Mouse (Mus musculus) kidney, embryonic 16.5 days (tissue): Measurements from ENCODE around the gene Sox15. TPM values are rescaled to one million over a fixed set of nuclear protein-coding genes. Genes with fewer than 3 reads are reported as not detected.

Source experiments
- ATAC-seq: fragments of 200-750 bp; cut with Nextera tagmentation; 2 replicates; pipeline ENCODE4 v1.8.0; 2017; ENCODE audit warnings: moderate TSS enrichment; ENCODE audit not compliant: low FRiP score, low TSS enrichment
- H3K27ac ChIP-seq: fragments of 300-500 bp; sonication (generic); 2 replicates; pipeline ENCODE4 v1.5.1; 2014; ENCODE audit warnings: low read length
- H3K27me3 ChIP-seq: fragments of 300-500 bp; sonication (generic); 2 replicates; pipeline ENCODE4 v1.6.1; 2014; ENCODE audit warnings: low read length, control low read depth, mixed read lengths; ENCODE audit not compliant: insufficient read depth
- H3K36me3 ChIP-seq: fragments of 300-500 bp; sonication (generic); 2 replicates; pipeline ENCODE4 v1.6.1; 2014; ENCODE audit warnings: low read length, control low read depth, mixed read lengths; ENCODE audit not compliant: insufficient read depth
- H3K4me1 ChIP-seq: fragments of 300-500 bp; sonication (generic); 2 replicates; pipeline ENCODE4 v1.6.1; 2014; ENCODE audit warnings: low read length, control low read depth, mixed read lengths; ENCODE audit not compliant: insufficient read depth
- H3K4me2 ChIP-seq: fragments of 300-500 bp; sonication (generic); replicated peaks from 2 replicates; pipeline ENCODE4 v1.6.1; 2014; ENCODE audit warnings: low read depth, low read length
- H3K4me3 ChIP-seq: fragments of 300-500 bp; sonication (generic); 2 replicates; pipeline ENCODE4 v1.5.1; 2014; ENCODE audit warnings: mild to moderate bottlenecking, low read length
- H3K9ac ChIP-seq: fragments of 300-500 bp; sonication (generic); replicated peaks from 2 replicates; pipeline ENCODE4 v1.6.1; 2014; ENCODE audit warnings: low read length
- H3K9me3 ChIP-seq: fragments of 300-500 bp; sonication (generic); 2 replicates; pipeline ENCODE4 v1.6.1; 2016; ENCODE audit warnings: low read length, control low read depth
- WGBS: fragments of 180-500 bp; shearing (Covaris S2); extraction: QIAGEN DNeasy Blood & Tissue Kit; methylation state at CpG from one replicate; pipeline ENCODE4 v1.1.7; 2014; 5-methylcytosine and 5-hydroxymethylcytosine counted together
- microRNA counts: library from miRNA; unstranded; fragments of <30 nt; microRNA quantifications from one replicate; lab custom pipeline; 2016
- microRNA-seq: library from miRNA; unstranded; fragments of <30 nt; microRNA quantifications from one replicate; pipeline ENCODE4, GENCODE M21; 2016
- polyA plus RNA-seq: library from polyadenylated mRNA; unstranded; fragments of >200 nt; fragmentation: Nextera tagmentation; extraction: Ambion mirVana; gene quantifications from 2 replicates; pipeline ENCODE4 v1.2.1, GENCODE M21; 2015

Gene Sox15
- polyA plus RNA-seq, 1 experiment from 2014 or later, result 0.19 TPM

DNA sequence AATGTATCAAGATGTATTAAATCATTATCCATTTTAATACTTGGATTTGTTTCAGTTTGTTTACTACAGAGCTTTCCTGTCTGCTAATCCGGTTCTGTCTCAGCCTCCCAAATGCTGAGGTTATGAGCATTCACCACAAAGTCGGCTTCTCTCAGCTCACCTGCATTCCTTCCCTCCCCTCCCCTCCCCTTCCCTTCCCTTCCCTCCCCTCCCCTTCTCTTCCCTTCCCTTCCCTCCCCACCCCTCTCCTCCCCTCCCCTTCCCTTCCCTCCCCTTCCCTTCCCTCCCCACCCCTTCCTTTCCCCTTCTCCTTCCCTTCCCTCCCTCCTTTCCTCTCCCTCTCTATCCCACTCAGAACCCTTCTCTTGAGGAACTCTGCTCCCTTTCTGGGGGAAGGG lies 49.5 kb downstream of the Sox15 start:
- H3K9ac ChIP-seq, result no peak overlapping the region
- H3K9me3 ChIP-seq, result no peaks in the 10 kb centered on the region
- WGBS, result 29% methylated on average over 2 of the region's 2 CpGs
- H3K36me3 ChIP-seq, result no peaks in the 10 kb centered on the region
- no peak overlapping the region for H3K27ac ChIP-seq
- no peak overlapping the region for H3K4me2 ChIP-seq
- H3K4me3 ChIP-seq, result no peak overlapping the region
- no peak for ATAC-seq
- H3K4me1 ChIP-seq, result no peaks in the 10 kb centered on the region
- H3K27me3 ChIP-seq, result no peaks in the 10 kb centered on the region

MicroRNAs encoded within 50 kb of the gene (microRNA counts, 519-probe panel; counts per million panel counts)
- microRNA mmu-miR-1934 (lab: Ali Mortazavi, UCI) (104 counts per million, percentile 35 among the panel's probes with 10 or more counts), microRNA mmu-miR-467f (lab: Ali Mortazavi, UCI) (3,099 counts per million, percentile 72 among the panel's probes with 10 or more counts)

Small RNAs within 50 kb of the gene (microRNA-seq; reads per million reads assigned to microRNA genes)
- 2.8 reads per million, percentile 13 among the genes with 10 or more reads in this experiment for gene Mir1934
- gene Mir467f, result not detected

Other genes with a start within 250 kb of the Sox15 start
- gene Kdm6b, start 241.6 kb upstream of the Sox15 start, polyA plus RNA-seq, result 26.0 and 31.3 TPM in 2 replicates
- gene Dnah2, start 106.2 kb upstream of the Sox15 start, polyA plus RNA-seq, result 0.69 and 0.90 TPM in 2 replicates
- 11.8 and 12.6 TPM in 2 replicates for gene Efnb3, start 95.1 kb upstream of the Sox15 start, polyA plus RNA-seq
- gene Wrap53, start 75.1 kb upstream of the Sox15 start, polyA plus RNA-seq, result 29.3 and 30.3 TPM in 2 replicates
- gene Trp53, start 75.0 kb upstream of the Sox15 start, polyA plus RNA-seq, result 191 and 205 TPM in 2 replicates
- gene Atp1b2, start 49.4 kb upstream of the Sox15 start, polyA plus RNA-seq, result 12.3 and 14.3 TPM in 2 replicates
- gene Shbg, start 37.4 kb upstream of the Sox15 start, polyA plus RNA-seq, result 0.17 TPM in 1 of 2 replicates, not detected in the other
- gene Sat2, start 33.3 kb upstream of the Sox15 start, polyA plus RNA-seq, result 21.3 and 24.1 TPM in 2 replicates
- gene Fxr2, start 22.3 kb upstream of the Sox15 start, polyA plus RNA-seq, result 31.8 and 33.4 TPM in 2 replicates
- gene Mpdu1, start 7.3 kb downstream of the Sox15 start, polyA plus RNA-seq, result 79.5 and 84.0 TPM in 2 replicates
- gene Cd68, start 10.8 kb downstream of the Sox15 start, polyA plus RNA-seq, result 12.4 and 15.5 TPM in 2 replicates
- 571 and 587 TPM in 2 replicates for gene Eif4a1, start 17.1 kb downstream of the Sox15 start, polyA plus RNA-seq
- 96.5 and 98.4 TPM in 2 replicates for gene Senp3, start 26.8 kb downstream of the Sox15 start, polyA plus RNA-seq
- gene Tnfsf13, start 30.5 kb downstream of the Sox15 start, polyA plus RNA-seq, result 0.66 and 1.2 TPM in 2 replicates
- 8.8 and 11.5 TPM in 2 replicates for gene Tnfsf12, start 40.5 kb downstream of the Sox15 start, polyA plus RNA-seq
- gene Tnfsfm13, start 40.8 kb downstream of the Sox15 start, polyA plus RNA-seq, result 4.6 and 6.1 TPM in 2 replicates
- 28.3 and 33.6 TPM in 2 replicates for gene Polr2a, start 103.3 kb downstream of the Sox15 start, polyA plus RNA-seq
- 0.25 and 0.64 TPM in 2 replicates for gene Slc35g3, start 106.7 kb downstream of the Sox15 start, polyA plus RNA-seq
- gene Zbtb4, start 110.6 kb downstream of the Sox15 start, polyA plus RNA-seq, result 2.9 TPM in 2 replicates
- gene Chrnb1, start 140.6 kb downstream of the Sox15 start, polyA plus RNA-seq, result 12.9 and 13.8 TPM in 2 replicates
- gene Fgf11, start 146.5 kb downstream of the Sox15 start, polyA plus RNA-seq, result 2.6 and 3.0 TPM in 2 replicates
- 9.0 and 10.2 TPM in 2 replicates for gene Tmem102, start 150.3 kb downstream of the Sox15 start, polyA plus RNA-seq
- not detected in 2 replicates for gene Gm39566, start 160.0 kb downstream of the Sox15 start, polyA plus RNA-seq
- gene Spem2, start 163.2 kb downstream of the Sox15 start, polyA plus RNA-seq, result not detected in 2 replicates
- gene Spem1, start 166.9 kb downstream of the Sox15 start, polyA plus RNA-seq, result 0.15 and 0.28 TPM in 2 replicates
- gene Nlgn2, start 182.5 kb downstream of the Sox15 start, polyA plus RNA-seq, result 6.0 and 6.6 TPM in 2 replicates
- 371 and 389 TPM in 2 replicates for gene Tmem256, start 183.2 kb downstream of the Sox15 start, polyA plus RNA-seq
- gene Plscr3, start 191.1 kb downstream of the Sox15 start, polyA plus RNA-seq, result 105 and 119 TPM in 2 replicates
- 7.0 and 7.3 TPM in 2 replicates for gene Tnk1, start 203.4 kb downstream of the Sox15 start, polyA plus RNA-seq
- gene Tmem95, start 222.7 kb downstream of the Sox15 start, polyA plus RNA-seq, result not detected in 2 replicates
- gene Kctd11, start 226.1 kb downstream of the Sox15 start, polyA plus RNA-seq, result 11.3 and 12.5 TPM in 2 replicates
- 0.44 and 0.67 TPM in 2 replicates for gene Acap1, start 240.2 kb downstream of the Sox15 start, polyA plus RNA-seq
- gene 2810408A11Rik, start 245.7 kb downstream of the Sox15 start, polyA plus RNA-seq, result 11.7 and 12.8 TPM in 2 replicates
- 11.4 and 12.8 TPM in 2 replicates for gene Neurl4, start 245.8 kb downstream of the Sox15 start, polyA plus RNA-seq